Mouse (Mus musculus): ENCODE measurements around the gene Ikzf3. TPM values are rescaled to one million over a fixed set of nuclear protein-coding genes. Genes with fewer than 3 reads are reported as not detected.

The Ikzf3 gene
- polyA plus RNA-seq, 1 experiment from 2014 or later, result 0.23 TPM

- Histone ChIP-seq H3K4me1 (ENCODE audit: control insufficient read depth, insufficient read depth, low read length) (0 out of 2 replicates have a peak, but pooled peaks cover 4% of the 10 kb centered on the region), H3K4me2 (ENCODE audit: low read depth, low read length) (no peak overlapping the region), H3K9me3 (ENCODE audit: control insufficient read depth, low read length) (no peaks in the 10 kb centered on the region), H3K4me3 (ENCODE audit: low read length) (no peak overlapping the region), H3K27me3 (replicated peaks; ENCODE audit: control insufficient read depth, insufficient read depth, low read length) (peaks cover 2% of the 10 kb centered on the region; the same call in 1 of the 2 replicates), H3K27ac (ENCODE audit: low read length) (no peak overlapping the region), H3K9ac (ENCODE audit: low read depth, low read length) (no peak overlapping the region), H3K36me3 (ENCODE audit: control insufficient read depth, insufficient read depth, low read length) (0 out of 2 replicates have a peak, but pooled peaks cover 5% of the 10 kb centered on the region)
- ATAC-seq, result no peak
- 31% methylated on average over 11 of the region's 11 CpGs for WGBS
Measured at GRCm38 (mm10) chr11:98459071-98459741, 86.6 kb downstream of the Ikzf3 start.

- peak overlapping the region; percentile 69 for H3K4me3 ChIP-seq (ENCODE audit: low read length)
- peak overlapping the region; percentile 67 for H3K9ac ChIP-seq (ENCODE audit: low read depth, low read length)
- H3K4me1 ChIP-seq (ENCODE audit: control insufficient read depth, insufficient read depth, low read length), result 0 out of 2 replicates have a peak, but pooled peaks cover 4% of the 10 kb centered on the region
- H3K4me2 ChIP-seq (ENCODE audit: low read depth, low read length), result peak overlapping the region; percentile 77
- H3K36me3 ChIP-seq (ENCODE audit: control insufficient read depth, insufficient read depth, low read length), result peaks cover 10% of the 10 kb centered on the region; the same call in 1 of the 2 replicates
- H3K9me3 ChIP-seq (ENCODE audit: control insufficient read depth, low read length), result no peaks in the 10 kb centered on the region
- peak; percentile 34; the same call in 1 of the 2 replicates for ATAC-seq
- 6% methylated on average over 22 of the region's 30 CpGs for whole genome bisulfite sequencing
- no peak overlapping the region for H3K27ac ChIP-seq (ENCODE audit: low read length)
- peaks cover 2% of the 10 kb centered on the region; the same call in 1 of the 2 replicates for H3K27me3 ChIP-seq (replicated peaks; ENCODE audit: control insufficient read depth, insufficient read depth, low read length)
Measured at GRCm38 (mm10) chr11:98458121-98458990, 87.5 kb downstream of the Ikzf3 start.

GRCm38 (mm10) chr11:98457367-98458120 lies 88.3 kb downstream of the Ikzf3 start:
- Histone ChIP-seq H3K9me3 (ENCODE audit: control insufficient read depth, low read length) (no peaks in the 10 kb centered on the region), H3K27me3 (replicated peaks; ENCODE audit: control insufficient read depth, insufficient read depth, low read length) (peaks cover 2% of the 10 kb centered on the region; the same call in 1 of the 2 replicates), H3K4me1 (ENCODE audit: control insufficient read depth, insufficient read depth, low read length) (0 out of 2 replicates have a peak, but pooled peaks cover 4% of the 10 kb centered on the region), H3K36me3 (ENCODE audit: control insufficient read depth, insufficient read depth, low read length) (peaks cover 10% of the 10 kb centered on the region; the same call in 1 of the 2 replicates), H3K4me2 (ENCODE audit: low read depth, low read length) (peak overlapping the region; percentile 77), H3K4me3 (ENCODE audit: low read length) (peak overlapping the region; percentile 69), H3K27ac (ENCODE audit: low read length) (peak overlapping the region; percentile 59; the same call in 1 of the 2 replicates), H3K9ac (ENCODE audit: low read depth, low read length) (peak overlapping the region; percentile 67)
- WGBS, result 1% methylated on average over 46 of the region's 64 CpGs
- peak; percentile 88 for ATAC-seq

- Histone ChIP-seq H3K4me1 (ENCODE audit: control insufficient read depth, insufficient read depth, low read length) (0 out of 2 replicates have a peak, but pooled peaks cover 4% of the 10 kb centered on the region), H3K4me2 (ENCODE audit: low read depth, low read length) (peak overlapping the region; percentile 77), H3K36me3 (ENCODE audit: control insufficient read depth, insufficient read depth, low read length) (peaks cover 10% of the 10 kb centered on the region; the same call in 1 of the 2 replicates), H3K9ac (ENCODE audit: low read depth, low read length) (peak overlapping the region; percentile 67), H3K27me3 (replicated peaks; ENCODE audit: control insufficient read depth, insufficient read depth, low read length) (peaks cover 2% of the 10 kb centered on the region; the same call in 1 of the 2 replicates), H3K9me3 (ENCODE audit: control insufficient read depth, low read length) (no peaks in the 10 kb centered on the region), H3K4me3 (ENCODE audit: low read length) (peak overlapping the region; percentile 69), H3K27ac (ENCODE audit: low read length) (peak overlapping the region; percentile 59; the same call in 1 of the 2 replicates)
- 22% methylated on average over 9 of the region's 9 CpGs for WGBS
- ATAC-seq, result peak; percentile 36
Measured at GRCm38 (mm10) chr11:98456945-98457344, 88.9 kb downstream of the Ikzf3 start.

GRCm38 (mm10) chr11:98456545-98456944 lies 89.3 kb downstream of the Ikzf3 start:
- no peak overlapping the region for H3K27ac ChIP-seq (ENCODE audit: low read length)
- H3K4me3 ChIP-seq (ENCODE audit: low read length), result no peak overlapping the region
- peaks cover 10% of the 10 kb centered on the region; the same call in 1 of the 2 replicates for H3K36me3 ChIP-seq (ENCODE audit: control insufficient read depth, insufficient read depth, low read length)
- no peak overlapping the region for H3K4me2 ChIP-seq (ENCODE audit: low read depth, low read length)
- H3K27me3 ChIP-seq (replicated peaks; ENCODE audit: control insufficient read depth, insufficient read depth, low read length), result peaks cover 2% of the 10 kb centered on the region; the same call in 1 of the 2 replicates
- no peaks in the 10 kb centered on the region for H3K9me3 ChIP-seq (ENCODE audit: control insufficient read depth, low read length)
- no peak for ATAC-seq
- WGBS, result 61% methylated on average over 5 of the region's 5 CpGs
- 0 out of 2 replicates have a peak, but pooled peaks cover 4% of the 10 kb centered on the region for H3K4me1 ChIP-seq (ENCODE audit: control insufficient read depth, insufficient read depth, low read length)
- no peak overlapping the region for H3K9ac ChIP-seq (ENCODE audit: low read depth, low read length)

GRCm38 (mm10) chr11:98455484-98455883 lies 90.3 kb downstream of the Ikzf3 start:
- H3K27me3 ChIP-seq (replicated peaks; ENCODE audit: control insufficient read depth, insufficient read depth, low read length), result peaks cover 2% of the 10 kb centered on the region; the same call in 1 of the 2 replicates
- no peaks in the 10 kb centered on the region for H3K9me3 ChIP-seq (ENCODE audit: control insufficient read depth, low read length)
- H3K4me1 ChIP-seq (ENCODE audit: control insufficient read depth, insufficient read depth, low read length), result 0 out of 2 replicates have a peak, but pooled peaks cover 4% of the 10 kb centered on the region
- 78% methylated on average over 4 of the region's 4 CpGs for WGBS
- H3K4me2 ChIP-seq (ENCODE audit: low read depth, low read length), result no peak overlapping the region
- H3K27ac ChIP-seq (ENCODE audit: low read length), result no peak overlapping the region
- no peak for ATAC-seq
- H3K9ac ChIP-seq (ENCODE audit: low read depth, low read length), result no peak overlapping the region
- peaks cover 13% of the 10 kb centered on the region for H3K36me3 ChIP-seq (ENCODE audit: control insufficient read depth, insufficient read depth, low read length)
- no peak overlapping the region for H3K4me3 ChIP-seq (ENCODE audit: low read length)

GRCm38 (mm10) chr11:98449921-98450771 lies 95.7 kb downstream of the Ikzf3 start:
- H3K4me1 ChIP-seq (ENCODE audit: control insufficient read depth, insufficient read depth, low read length), result peaks cover 12% of the 10 kb centered on the region
- no peaks in the 10 kb centered on the region for H3K9me3 ChIP-seq (ENCODE audit: control insufficient read depth, low read length)
- ATAC-seq, result no peak
- H3K4me3 ChIP-seq (ENCODE audit: low read length), result peak overlapping the region; percentile 55
- H3K36me3 ChIP-seq (ENCODE audit: control insufficient read depth, insufficient read depth, low read length), result peaks cover 10% of the 10 kb centered on the region
- peak overlapping the region; percentile 51 for H3K4me2 ChIP-seq (ENCODE audit: low read depth, low read length)
- 70% methylated on average over 20 of the region's 20 CpGs for WGBS
- no peak overlapping the region for H3K27ac ChIP-seq (ENCODE audit: low read length)
- H3K9ac ChIP-seq (ENCODE audit: low read depth, low read length), result peak overlapping the region; percentile 41; the same call in 1 of the 2 replicates
- no peaks in the 10 kb centered on the region; the same call in 1 of the 2 replicates for H3K27me3 ChIP-seq (replicated peaks; ENCODE audit: control insufficient read depth, insufficient read depth, low read length)

GRCm38 (mm10) chr11:98449419-98449818 lies 96.4 kb downstream of the Ikzf3 start:
- Histone ChIP-seq H3K4me1 (ENCODE audit: control insufficient read depth, insufficient read depth, low read length) (peaks cover 12% of the 10 kb centered on the region), H3K27ac (ENCODE audit: low read length) (no peak overlapping the region), H3K4me3 (ENCODE audit: low read length) (peak overlapping the region; percentile 55), H3K9ac (ENCODE audit: low read depth, low read length) (peak overlapping the region; percentile 41; the same call in 1 of the 2 replicates), H3K9me3 (ENCODE audit: control insufficient read depth, low read length) (no peaks in the 10 kb centered on the region), H3K36me3 (ENCODE audit: control insufficient read depth, insufficient read depth, low read length) (peaks cover 9% of the 10 kb centered on the region), H3K27me3 (replicated peaks; ENCODE audit: control insufficient read depth, insufficient read depth, low read length) (no peaks in the 10 kb centered on the region; the same call in 1 of the 2 replicates), H3K4me2 (ENCODE audit: low read depth, low read length) (peak overlapping the region; percentile 51)
- no peak for ATAC-seq
- WGBS, result 65% methylated on average over 3 of the region's 3 CpGs
